Mouse (Mus musculus) monocyte, adult 2 months (primary cell): ENCODE data around the gene Dnmt3l.
"Not testable (repeated sequence)": the region's sequence is repeated elsewhere in the genome, so short reads cannot be mapped to it uniquely, and the experiment has no call there.

ENCODE experiments used
- DNase-seq, 2 experiments: peaks; one replicate each; pipeline ENCODE4 v3.0.0; 2022; ENCODE audit warnings: low spot score in 2 of 2, low read depth in 1 of 2

The Dnmt3l gene

GRCm38 (mm10) chr10:78079955-78080591 is 38.3 kb downstream of the Dnmt3l start:
- DNase-seq, result no peak

GRCm38 (mm10) chr10:78084073-78084472 is 42.3 kb downstream of the Dnmt3l start:
- DNase-seq, result no peak

- no peak for DNase-seq
These were observed 44.0 kb downstream of the Dnmt3l start for GRCm38 (mm10) chr10:78085711-78086110.

GRCm38 (mm10) chr10:78086444-78087061 is 44.8 kb downstream of the Dnmt3l start:
- DNase-seq, result peak; percentile 50 to 58

GRCm38 (mm10) chr10:78087101-78087511 is 45.4 kb downstream of the Dnmt3l start:
- peak; percentile 63 to 68 for DNase-seq

- DNase-seq, result no peak
These were observed 48.5 kb downstream of the Dnmt3l start for GRCm38 (mm10) chr10:78090246-78090645.

- DNase-seq, result no peak
These were observed 49.2 kb downstream of the Dnmt3l start for GRCm38 (mm10) chr10:78090706-78091491.

GRCm38 (mm10) chr10:78091865-78092724 is 50.3 kb downstream of the Dnmt3l start:
- DNase-seq, result no peak

GRCm38 (mm10) chr10:78092725-78093029 is 50.9 kb downstream of the Dnmt3l start:
- DNase-seq, result no peak

- no peak for DNase-seq
These were observed 53.5 kb downstream of the Dnmt3l start for GRCm38 (mm10) chr10:78095221-78095620.

- DNase-seq, result peak; percentile 27 to 45
These were observed 54.5 kb downstream of the Dnmt3l start for GRCm38 (mm10) chr10:78095954-78096931.

- not testable (repeated sequence) for DNase-seq
These were observed 58.1 kb downstream of the Dnmt3l start for GRCm38 (mm10) chr10:78099860-78100259.

- no peak for DNase-seq
These were observed 59.4 kb downstream of the Dnmt3l start for GRCm38 (mm10) chr10:78100989-78101780.

GRCm38 (mm10) chr10:78104555-78105490 is 63.1 kb downstream of the Dnmt3l start:
- no peak for DNase-seq

GRCm38 (mm10) chr10:78105548-78105947 is 63.8 kb downstream of the Dnmt3l start:
- DNase-seq, result peak; percentile 33 to 39
